Mouse (Mus musculus): ENCODE data around the gene Carns1. TPM values are rescaled to one million over a fixed set of nuclear protein-coding genes. Genes with fewer than 3 reads are reported as not detected.

The Carns1 gene
- 2.6 and 4.1 TPM in 2 replicates for total RNA-seq (2021)
- long read RNA-seq, partial matches to known transcripts = 1 of 1 reads
- long read RNA-seq, other reads (novel, unspliced or antisense) = 0 of 1 reads

DNA sequence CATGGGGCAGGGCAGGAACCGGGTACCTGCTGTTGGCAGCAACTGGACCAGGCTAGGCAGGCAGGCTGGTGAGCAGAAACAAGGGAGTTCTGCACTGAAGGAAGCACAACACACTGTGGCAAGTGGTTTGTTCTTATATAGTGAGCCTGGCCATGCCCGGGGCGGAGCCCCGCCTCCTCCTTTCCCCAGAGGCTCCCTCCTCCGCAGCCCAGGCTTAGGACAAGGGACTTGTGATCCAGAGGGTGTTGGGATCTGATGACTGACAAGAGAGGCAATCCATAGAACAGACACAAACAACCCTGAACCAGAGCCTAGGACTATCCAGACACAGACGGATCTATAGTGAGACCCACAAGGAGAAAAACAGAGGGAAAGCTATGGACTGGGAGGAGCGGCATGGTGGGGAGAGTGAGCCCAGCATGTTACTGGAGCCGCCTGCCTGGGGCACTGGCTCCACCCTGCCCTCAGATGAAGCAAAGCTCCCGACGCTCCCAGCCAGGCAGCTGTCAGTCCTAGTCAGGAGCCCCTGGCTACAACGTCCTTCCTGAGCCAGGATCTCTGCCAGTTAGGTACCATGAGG, at the start of gene Carns1:
Carns1 (minus strand) TSS at position 112 of the 580 bp plus-strand sequence.
- no peak for DNase-seq

DNA sequence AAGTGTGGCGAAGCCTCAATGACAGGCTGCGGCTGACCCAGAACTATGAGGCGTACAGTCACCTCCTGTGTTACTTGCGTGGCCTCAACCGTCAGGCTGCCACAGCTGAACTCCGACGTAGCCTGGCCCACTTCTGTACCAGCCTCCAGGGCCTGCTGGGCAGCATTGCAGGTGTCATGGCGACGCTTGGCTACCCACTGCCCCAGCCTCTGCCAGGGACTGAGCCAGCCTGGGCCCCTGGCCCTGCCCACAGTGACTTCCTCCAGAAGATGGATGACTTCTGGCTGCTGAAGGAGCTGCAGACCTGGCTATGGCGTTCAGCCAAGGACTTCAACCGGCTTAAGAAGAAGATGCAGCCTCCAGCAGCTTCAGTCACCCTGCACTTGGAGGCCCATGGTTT, 46.9 kb upstream of the Carns1 start:
- DNase-seq = peak; percentile 54

GRCm38 (mm10) chr19:4220957-4221743, 45.9 kb upstream of the Carns1 start:
- DNase-seq = no peak

- DNase-seq = no peak
Measured at GRCm38 (mm10) chr19:4220416-4220815, 45.1 kb upstream of the Carns1 start.

- no peak for DNase-seq
Measured at GRCm38 (mm10) chr19:4219943-4220342, 44.7 kb upstream of the Carns1 start.

DNA sequence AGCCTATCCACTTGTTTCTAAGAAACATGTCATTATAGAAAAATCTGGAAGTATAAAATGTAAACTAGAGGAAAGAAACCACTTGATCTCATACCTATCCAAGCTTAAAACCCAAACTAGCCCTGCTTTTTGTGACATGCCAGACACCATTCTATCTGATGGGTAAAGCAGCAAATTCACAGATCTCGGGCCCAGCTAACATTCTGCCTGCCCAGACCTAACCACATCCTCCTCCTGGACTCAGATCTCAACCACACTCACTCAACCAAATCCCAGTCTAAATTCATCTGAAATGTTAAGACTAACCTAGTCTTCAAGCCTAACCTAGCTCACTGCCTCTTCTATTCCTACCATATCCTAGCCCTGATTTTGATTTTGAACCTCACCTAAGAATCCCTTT, 43.5 kb upstream of the Carns1 start:
- no peak for DNase-seq

DNA sequence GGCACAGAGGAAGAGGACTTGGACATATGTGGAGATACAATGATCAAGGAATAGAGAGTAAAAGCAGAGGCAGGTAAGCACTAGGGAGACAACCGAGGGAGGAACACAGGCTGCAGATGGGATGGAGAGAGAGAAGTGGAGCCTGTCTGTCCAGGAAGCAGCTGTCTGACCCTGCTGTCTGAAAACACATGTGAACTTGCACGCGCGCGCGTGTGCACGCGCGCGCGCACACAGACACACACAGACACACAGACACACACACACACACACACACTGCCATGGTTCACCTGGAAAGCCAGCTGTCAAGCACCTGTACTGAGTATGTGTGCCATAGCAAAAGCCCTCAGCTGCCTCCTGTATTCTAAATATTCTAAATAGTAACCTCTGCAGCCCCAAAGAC, 43.0 kb upstream of the Carns1 start:
- DNase-seq = no peak

DNA sequence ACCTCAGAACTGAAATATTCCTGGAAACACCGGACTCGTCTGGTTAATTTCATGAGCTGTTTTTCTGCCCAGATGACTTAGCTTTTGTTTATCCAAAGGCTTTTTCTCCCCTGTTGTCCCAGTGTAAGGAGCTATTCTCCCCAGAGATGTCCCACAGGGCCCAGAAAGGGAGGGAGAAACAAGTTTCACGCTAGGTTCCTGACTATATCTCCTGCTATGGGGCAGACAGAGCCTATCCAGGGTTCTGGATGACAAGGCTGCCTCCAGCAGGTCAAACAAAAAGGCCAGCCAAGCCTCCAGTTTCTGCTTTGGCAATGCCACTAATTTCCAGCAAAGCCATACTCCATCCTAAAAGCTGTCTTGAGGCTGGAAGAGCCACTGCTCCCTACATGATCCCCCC, 42.6 kb upstream of the Carns1 start:
- DNase-seq = no peak

DNA sequence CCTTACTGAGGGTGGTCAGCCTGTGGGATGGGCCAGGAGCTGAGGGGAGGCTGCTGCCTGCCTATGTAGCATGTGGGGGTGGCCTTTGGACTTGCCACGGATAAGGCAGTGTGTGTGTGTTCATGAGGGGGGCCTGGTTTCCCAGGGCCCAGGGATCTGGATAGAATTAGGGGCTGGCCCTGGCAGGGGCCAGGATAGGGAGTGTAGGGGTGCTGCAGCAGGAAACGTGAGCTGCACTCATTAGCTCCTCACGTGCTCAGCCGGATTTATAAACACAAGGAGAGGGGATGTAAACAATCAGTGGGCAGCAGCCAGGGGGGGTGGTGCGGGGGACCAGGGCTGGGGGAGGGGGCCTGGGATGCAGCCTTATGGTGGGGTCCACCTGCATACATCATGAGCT, 41.9 kb upstream of the Carns1 start:
- DNase-seq = no peak

GRCm38 (mm10) chr19:4216041-4216685, 40.9 kb upstream of the Carns1 start:
- peak; percentile 43 for DNase-seq

DNA sequence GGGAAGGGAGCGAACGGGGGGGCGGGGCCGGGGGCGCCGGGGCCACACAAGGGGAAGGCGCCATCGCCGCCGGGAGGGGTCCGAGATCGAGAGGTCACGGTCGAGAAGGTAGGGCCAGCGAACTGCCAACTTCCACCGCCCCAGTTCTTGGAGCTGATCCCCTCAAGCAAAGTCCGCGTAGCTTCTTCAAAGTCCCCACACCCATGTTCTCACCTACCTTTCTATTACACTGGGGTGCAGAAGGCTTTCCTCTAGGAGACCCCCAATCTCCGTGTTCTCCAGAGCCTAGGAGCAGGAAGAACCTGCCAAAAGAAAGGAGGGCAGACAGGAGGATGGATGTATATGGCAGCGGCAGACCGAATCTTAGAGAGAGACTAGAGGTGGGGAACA, 40.2 kb upstream of the Carns1 start:
- DNase-seq = no peak

GRCm38 (mm10) chr19:4214771-4215450, 39.6 kb upstream of the Carns1 start:
- DNase-seq = peak; percentile 54

GRCm38 (mm10) chr19:4214071-4214770, 38.9 kb upstream of the Carns1 start, which contains the start of the genes Clcf1 and AC109138.7:
Gene Clcf1 (plus strand): TSS chr19:4214238.
Gene AC109138.7 (plus strand): TSS chr19:4214357.
- DNase-seq = peak; percentile 69

- peak; percentile 57 for DNase-seq
Measured at GRCm38 (mm10) chr19:4213524-4213974, 38.3 kb upstream of the Carns1 start.

DNA sequence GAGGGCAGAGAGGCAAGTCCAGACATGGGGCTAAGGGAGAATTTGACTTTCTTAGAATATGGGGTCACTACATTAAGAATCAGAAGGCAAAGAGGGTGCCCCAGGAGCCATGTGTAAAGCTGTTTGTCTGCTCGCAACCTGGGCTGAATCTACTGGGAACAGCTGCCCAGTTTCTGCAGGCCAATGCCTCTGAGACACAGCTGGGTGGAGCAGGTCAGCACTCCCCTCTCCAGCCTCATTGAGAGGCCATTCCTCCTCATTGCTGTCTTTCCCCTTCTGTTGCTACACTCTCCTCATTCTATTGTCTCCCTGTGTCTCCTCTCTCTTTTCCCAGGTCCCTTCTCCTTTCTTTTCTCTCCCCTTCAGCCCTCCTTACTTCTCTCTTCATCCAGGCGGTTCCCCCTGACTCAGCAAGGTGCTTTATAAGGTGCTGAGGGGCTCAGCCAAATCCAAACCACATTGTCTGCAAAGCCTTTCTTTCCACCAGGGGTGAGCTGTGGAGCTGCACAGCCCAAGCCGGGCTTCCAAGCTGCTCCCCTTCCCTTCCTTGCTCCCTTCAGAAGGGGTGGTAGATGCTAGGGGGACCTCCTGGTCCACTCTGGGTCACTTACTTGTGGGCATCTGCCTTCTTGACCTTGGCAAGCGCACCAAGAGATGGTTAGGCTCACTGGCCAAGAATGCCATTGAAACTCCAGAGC, 36.8 kb upstream of the Carns1 start:
- no peak for DNase-seq

DNA sequence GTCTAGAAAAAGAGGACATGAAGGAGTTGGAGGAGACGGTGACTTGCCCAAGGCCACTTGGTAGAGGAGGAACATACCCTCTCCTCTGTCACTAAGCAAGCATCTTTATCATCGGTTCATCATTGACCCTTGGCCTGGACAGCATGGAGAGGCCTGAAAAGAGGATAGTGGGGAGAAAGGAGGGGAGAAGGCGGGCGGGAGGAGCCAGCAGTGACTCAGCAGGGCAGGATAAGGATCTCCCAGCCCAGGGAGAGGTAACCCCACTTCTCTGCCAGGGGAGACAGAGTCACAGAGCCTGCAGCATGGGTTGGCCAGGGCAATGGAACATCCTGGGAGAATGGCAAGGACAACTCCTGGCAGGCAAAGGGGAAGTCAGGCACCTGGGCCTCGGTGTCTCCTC, 33.3 kb upstream of the Carns1 start:
- DNase-seq = no peak

DNA sequence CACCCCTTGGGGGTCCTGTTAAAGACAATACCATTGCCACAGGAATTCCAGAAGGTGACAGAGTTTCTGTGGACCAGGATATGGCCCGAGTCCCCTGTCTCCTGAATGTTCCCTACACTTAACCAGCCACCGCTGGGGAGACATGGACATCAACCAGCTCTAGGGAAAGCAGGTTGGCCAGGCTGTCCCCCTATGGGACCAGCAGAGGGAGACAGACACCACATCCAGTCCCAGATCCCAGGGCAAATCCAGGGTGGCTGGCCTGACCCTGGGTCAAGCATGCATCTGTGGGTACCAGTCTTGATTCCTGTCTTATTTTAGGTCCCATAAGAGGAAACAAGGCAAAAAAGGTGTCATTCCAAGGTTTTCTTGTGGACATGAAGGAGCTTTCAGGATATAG, 31.7 kb upstream of the Carns1 start:
- DNase-seq = peak; percentile 71

GRCm38 (mm10) chr19:4204889-4205288, 29.6 kb upstream of the Carns1 start:
- no peak for DNase-seq

DNA sequence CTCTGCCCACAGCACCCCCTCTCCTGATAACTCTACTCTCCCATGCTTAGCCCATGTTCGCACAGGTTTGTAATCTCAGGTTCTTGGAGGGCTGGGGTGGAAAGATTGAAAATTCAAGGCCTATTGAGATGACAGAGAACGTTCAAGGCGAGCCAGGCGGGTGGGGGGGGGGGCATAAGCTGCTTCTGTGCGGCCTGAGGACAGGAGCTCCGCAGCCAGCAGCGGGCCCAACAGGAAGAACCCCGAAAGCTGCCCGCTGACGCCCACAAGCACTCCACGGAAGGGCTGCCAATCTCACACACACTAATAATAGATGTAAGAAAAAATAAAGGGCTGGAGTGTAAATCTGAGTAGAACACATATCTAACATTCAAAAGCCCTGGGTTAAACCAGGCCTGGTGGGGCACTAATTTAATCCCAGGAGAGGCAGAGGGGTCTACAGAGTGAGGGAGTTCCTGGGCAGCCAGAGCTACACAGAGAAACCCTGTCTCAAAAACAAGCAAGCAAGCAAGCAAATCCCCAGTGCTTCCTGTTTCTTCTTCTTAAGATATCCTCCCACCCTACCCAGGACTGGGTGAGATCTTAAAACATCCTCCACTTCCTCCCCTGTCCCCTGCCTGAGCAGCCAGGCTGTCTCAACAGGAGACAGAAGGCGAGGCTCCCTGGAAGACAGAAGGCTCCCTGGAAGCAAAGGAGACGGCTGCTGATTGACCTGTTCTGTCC, 28.5 kb upstream of the Carns1 start:
- no peak for DNase-seq

GRCm38 (mm10) chr19:4203148-4203547, 27.9 kb upstream of the Carns1 start:
- DNase-seq = no peak

DNA sequence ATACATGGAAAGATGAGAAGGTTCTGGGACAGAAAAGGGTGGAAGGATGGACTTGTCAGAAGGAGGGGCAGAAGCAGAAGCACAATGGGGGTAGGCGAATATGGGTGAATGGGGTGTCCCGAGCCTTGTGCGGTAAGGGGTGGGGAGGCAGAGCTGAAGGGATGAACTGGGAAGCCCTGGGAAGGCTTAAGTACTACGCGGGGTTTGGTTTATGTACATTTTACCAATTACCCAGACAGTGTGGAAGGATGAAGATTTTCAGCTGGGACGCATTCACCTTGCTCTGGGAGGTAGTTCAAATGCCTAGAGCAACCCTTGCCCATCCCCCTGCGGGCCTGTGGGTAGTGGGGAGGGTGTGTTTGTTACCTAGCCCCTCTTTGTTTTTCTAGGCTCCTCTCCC, 26.9 kb upstream of the Carns1 start:
- no peak for DNase-seq
